Mouse (Mus musculus) midbrain, embryonic 14.5 days (tissue): ENCODE results near the gene Zfp821. TPM values are rescaled to one million over a fixed set of nuclear protein-coding genes. Genes with fewer than 3 reads are reported as not detected.

ENCODE experiments used
- ATAC-seq: fragments of 200-750 bp; cut with Nextera tagmentation; 2 replicates; pipeline ENCODE4 v1.8.0; 2017; ENCODE audit warnings: moderate number of reproducible peaks, moderate library complexity; ENCODE audit not compliant: low FRiP score, low TSS enrichment
- DNase-seq: peaks from one replicate; pipeline ENCODE4 v3.0.0-alpha.2; 2015
- H3K27ac ChIP-seq: fragments of 300-500 bp; sonication (generic); replicated peaks from 2 replicates; pipeline ENCODE4 v1.5.1; 2014; ENCODE audit warnings: mild to moderate bottlenecking, low read depth, low read length, moderate library complexity
- H3K27me3 ChIP-seq: fragments of 300-500 bp; sonication (generic); 2 replicates; pipeline ENCODE4 v1.6.1; 2014; ENCODE audit warnings: low read length, control low read depth, mixed read lengths; ENCODE audit not compliant: control insufficient read depth, insufficient read depth
- H3K36me3 ChIP-seq: fragments of 300-500 bp; sonication (generic); 2 replicates; pipeline ENCODE4 v1.6.1; 2014; ENCODE audit warnings: low read length, control low read depth; ENCODE audit not compliant: control insufficient read depth, insufficient read depth
- H3K4me1 ChIP-seq: fragments of 300-500 bp; sonication (generic); 2 replicates; pipeline ENCODE4 v1.6.1; 2014; ENCODE audit warnings: mild to moderate bottlenecking, antibody characterized with exemption, low read length, control low read depth; ENCODE audit not compliant: control insufficient read depth, insufficient read depth
- H3K4me2 ChIP-seq: fragments of 300-500 bp; sonication (generic); 2 replicates; pipeline ENCODE4 v1.6.1; 2014; ENCODE audit warnings: mild to moderate bottlenecking, low read length, moderate library complexity
- H3K4me3 ChIP-seq: fragments of 300-500 bp; sonication (generic); replicated peaks from 2 replicates; pipeline ENCODE4 v1.5.1; 2014; ENCODE audit warnings: low read depth, low read length
- H3K9ac ChIP-seq: fragments of 300-500 bp; sonication (generic); replicated peaks from 2 replicates; pipeline ENCODE4 v1.6.1; 2014; ENCODE audit warnings: mild to moderate bottlenecking, low read length, moderate library complexity
- H3K9me3 ChIP-seq: fragments of 300-500 bp; sonication (generic); 2 replicates; pipeline ENCODE4 v1.6.1; 2016; ENCODE audit warnings: low read length, control low read depth, mixed read lengths; ENCODE audit not compliant: control insufficient read depth
- WGBS: fragments of 180-500 bp; shearing (Covaris S2); extraction: QIAGEN DNeasy Blood & Tissue Kit; methylation state at CpG from one replicate; pipeline ENCODE4 v1.1.7; 2014; 5-methylcytosine and 5-hydroxymethylcytosine counted together
- polyA plus RNA-seq: library from polyadenylated mRNA; unstranded; fragments of >200 nt; fragmentation: Nextera tagmentation; extraction: Ambion mirVana; gene quantifications from 2 replicates; pipeline ENCODE4 v1.2.1, GENCODE M21; 2014

Gene Zfp821
- 87.5 and 95.2 TPM in 2 replicates for polyA plus RNA-seq

DNA sequence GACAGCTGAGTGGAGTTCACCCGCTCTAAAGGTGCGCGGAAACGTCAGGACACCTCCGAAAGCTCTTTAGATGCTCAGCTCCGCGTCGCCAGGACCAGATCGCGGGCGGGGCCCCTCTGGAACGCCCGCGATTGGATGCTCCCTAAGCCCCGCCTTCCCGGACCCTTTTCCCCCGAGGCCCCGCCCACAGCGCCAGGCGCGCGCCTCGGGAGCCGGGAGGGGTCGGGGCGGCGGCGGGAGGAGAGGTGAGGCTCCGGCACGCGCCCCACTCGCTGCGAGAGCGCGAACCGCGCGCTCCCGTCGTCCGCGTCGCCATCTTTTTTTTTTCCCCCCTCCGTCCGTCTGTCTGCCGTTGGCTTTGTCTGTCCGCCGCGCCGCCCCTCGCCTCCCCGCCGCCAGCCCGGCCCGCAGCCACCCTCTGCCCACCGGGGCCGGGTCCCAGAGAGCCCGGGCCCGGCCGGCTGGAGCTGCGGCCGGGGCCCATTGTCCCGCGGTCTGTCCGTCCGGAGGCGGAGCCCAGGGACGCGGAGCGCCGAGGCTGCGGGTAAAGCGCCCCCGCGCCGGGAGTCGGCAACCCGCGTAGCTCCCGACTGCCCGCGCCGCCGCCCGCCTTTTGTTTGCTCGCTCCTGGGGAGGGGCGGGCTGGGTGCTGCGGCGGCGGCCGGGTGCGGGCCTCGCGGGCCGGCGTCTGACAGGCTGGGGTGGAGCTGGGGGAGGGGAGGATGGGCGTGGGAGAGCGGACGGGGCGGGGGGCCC lies at the start of gene Zfp821:
Zfp821 (plus strand) TSS at position 227 of the 756 bp plus-strand sequence.
- WGBS, result under 1% methylated on average over 85 of the region's 100 CpGs
- H3K27me3 ChIP-seq, result no peaks in the 10 kb centered on the region
- H3K36me3 ChIP-seq, result peaks cover 30% of the 10 kb centered on the region
- ATAC-seq (peak; percentile 86), DNase-seq (peak; percentile 99)
- peak within 1 kb of the TSS; percentile 57 for H3K4me2 ChIP-seq
- H3K9me3 ChIP-seq, result no peaks in the 10 kb centered on the region
- peak within 1 kb of the TSS; percentile 100 for H3K9ac ChIP-seq
- H3K4me3 ChIP-seq, result peak within 1 kb of the TSS; percentile 99
- peaks cover 25% of the 10 kb centered on the region for H3K4me1 ChIP-seq
- peak within 1 kb of the TSS; percentile 97 for H3K27ac ChIP-seq

DNA sequence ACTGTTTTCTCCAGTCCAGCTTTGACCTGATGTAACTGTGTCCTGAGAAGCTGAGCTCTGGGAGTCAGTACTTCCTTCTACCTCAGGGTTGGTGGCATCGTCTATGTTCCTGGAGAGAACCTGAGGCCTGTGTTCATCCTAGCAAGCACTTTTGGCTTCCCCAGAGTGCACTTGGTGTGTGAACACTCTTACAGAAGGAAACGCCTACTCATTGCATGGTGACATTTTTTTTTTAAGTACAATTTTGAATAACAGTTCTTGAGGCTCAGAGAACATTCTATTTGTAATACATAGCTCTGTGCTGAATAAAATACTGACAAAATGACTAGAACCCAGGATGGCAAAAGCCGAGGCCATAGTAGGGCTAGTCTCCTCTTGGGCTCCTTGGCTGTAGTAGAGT lies 48.5 kb upstream of the Zfp821 start:
- Histone ChIP-seq H3K4me1 (no peaks in the 10 kb centered on the region), H3K27ac (no peak overlapping the region), H3K4me2 (no peak overlapping the region), H3K4me3 (no peak overlapping the region), H3K9ac (no peak overlapping the region), H3K27me3 (no peaks in the 10 kb centered on the region), H3K36me3 (no peaks in the 10 kb centered on the region), H3K9me3 (no peaks in the 10 kb centered on the region)
- DNase-seq (no peak), ATAC-seq (no peak)
- 92% methylated on average over 3 of the region's 3 CpGs for WGBS

DNA sequence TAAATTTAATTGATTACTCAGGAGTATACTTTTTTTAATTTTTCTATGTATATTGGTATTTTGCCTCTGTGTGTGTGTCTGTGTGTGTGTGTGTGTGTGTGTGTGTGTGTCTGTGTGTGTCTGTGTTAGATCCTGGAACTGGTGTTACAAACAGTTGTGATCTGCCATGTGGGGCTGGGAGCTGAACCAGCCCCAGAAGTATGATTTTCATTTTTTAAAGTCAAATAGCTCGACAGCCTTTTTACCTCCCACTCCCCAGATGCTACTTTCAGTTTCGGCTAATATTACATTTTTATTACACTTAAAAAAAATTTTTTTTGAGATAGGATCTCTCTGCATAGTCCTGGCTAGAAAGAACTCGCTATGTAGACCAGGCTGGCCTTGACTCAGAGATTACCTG lies 43.0 kb upstream of the Zfp821 start:
- Histone ChIP-seq H3K36me3 (peaks cover 8% of the 10 kb centered on the region), H3K4me1 (no peaks in the 10 kb centered on the region), H3K4me2 (no peak overlapping the region), H3K27ac (no peak overlapping the region), H3K4me3 (no peak overlapping the region), H3K27me3 (no peaks in the 10 kb centered on the region), H3K9me3 (no peaks in the 10 kb centered on the region), H3K9ac (no peak overlapping the region)
- ATAC-seq (no peak), DNase-seq (no peak)
- WGBS, result 86% methylated on average over 3 of the region's 3 CpGs

DNA sequence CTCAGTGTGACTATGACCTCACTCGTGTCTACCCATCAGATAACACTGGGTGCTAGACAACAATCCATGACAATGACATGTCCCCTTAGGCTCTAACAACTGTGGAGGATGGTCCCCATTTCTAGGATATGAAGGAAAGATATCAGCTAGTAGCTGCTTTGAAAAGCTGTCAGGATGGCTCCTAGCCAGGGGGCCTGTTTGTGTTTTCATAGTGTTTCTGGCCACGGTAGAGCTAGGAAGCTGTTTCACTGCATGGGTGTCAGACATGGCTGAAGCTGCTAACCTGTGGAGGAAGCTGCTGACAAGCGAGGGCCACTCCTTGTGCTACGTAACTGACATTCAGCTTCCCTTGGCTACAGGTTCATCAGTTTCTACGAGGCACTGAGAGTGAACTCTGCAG lies 38.7 kb upstream of the Zfp821 start:
- peaks cover 41% of the 10 kb centered on the region for H3K36me3 ChIP-seq
- H3K9me3 ChIP-seq, result no peaks in the 10 kb centered on the region
- no peaks in the 10 kb centered on the region for H3K4me1 ChIP-seq
- no peak overlapping the region for H3K9ac ChIP-seq
- no peak for DNase-seq
- H3K27me3 ChIP-seq, result no peaks in the 10 kb centered on the region
- no peak overlapping the region for H3K4me2 ChIP-seq
- no peak overlapping the region for H3K4me3 ChIP-seq
- no peak overlapping the region for H3K27ac ChIP-seq
- WGBS, result 88% methylated on average over 5 of the region's 5 CpGs
- ATAC-seq, result no peak

DNA sequence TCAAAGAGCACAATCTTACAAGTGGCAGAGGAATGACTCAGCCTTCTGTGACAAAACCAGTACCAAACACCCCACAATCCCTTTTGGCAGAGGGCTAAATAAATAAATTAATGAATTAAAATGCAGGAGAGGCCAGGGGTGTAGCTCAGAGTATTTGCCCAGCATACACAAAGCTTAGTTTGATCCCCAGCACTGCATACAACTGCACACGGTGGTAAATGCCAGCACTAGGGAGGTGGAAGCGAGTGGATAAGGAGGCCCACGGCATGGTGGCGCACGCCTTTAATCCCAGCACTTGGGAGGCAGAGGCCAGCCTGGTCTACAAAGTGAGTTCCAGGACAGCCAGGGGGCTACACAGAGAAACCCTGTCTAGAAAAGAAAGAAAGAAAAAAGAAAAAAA lies 32.7 kb upstream of the Zfp821 start:
- Histone ChIP-seq H3K9ac (no peak overlapping the region), H3K9me3 (no peaks in the 10 kb centered on the region), H3K27ac (no peak overlapping the region), H3K27me3 (no peaks in the 10 kb centered on the region), H3K36me3 (peaks cover 90% of the 10 kb centered on the region), H3K4me2 (no peak overlapping the region), H3K4me3 (no peak overlapping the region), H3K4me1 (no peaks in the 10 kb centered on the region)
- DNase-seq (no peak), ATAC-seq (no peak)
- WGBS, result 88% methylated on average over 5 of the region's 5 CpGs

DNA sequence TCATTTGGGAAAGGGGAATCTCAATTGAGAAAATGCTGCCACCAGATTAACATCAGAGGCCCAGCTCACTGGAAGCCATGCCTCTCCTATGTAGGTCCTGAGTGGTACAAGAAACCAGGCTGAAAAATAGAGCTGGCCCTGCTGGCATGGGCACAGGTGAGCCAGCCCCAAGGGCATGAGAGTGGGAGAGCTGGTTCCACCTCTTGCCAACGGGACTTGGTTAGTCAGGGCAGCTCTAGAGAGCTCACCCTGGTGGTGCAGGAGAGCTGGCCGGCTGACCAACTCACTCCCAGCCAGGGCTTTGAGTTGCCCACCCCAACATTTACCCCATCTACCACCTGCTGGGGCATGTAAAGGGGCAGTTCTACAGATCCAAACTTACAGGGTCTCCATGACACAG lies 31.8 kb upstream of the Zfp821 start:
- Histone ChIP-seq H3K9me3 (no peaks in the 10 kb centered on the region), H3K4me3 (no peak overlapping the region), H3K27ac (no peak overlapping the region), H3K9ac (no peak overlapping the region), H3K27me3 (no peaks in the 10 kb centered on the region), H3K4me1 (no peaks in the 10 kb centered on the region), H3K4me2 (no peak overlapping the region), H3K36me3 (peaks cover 94% of the 10 kb centered on the region)
- DNase-seq (no peak), ATAC-seq (no peak)
- 96% methylated on average over 2 of the region's 2 CpGs for WGBS

DNA sequence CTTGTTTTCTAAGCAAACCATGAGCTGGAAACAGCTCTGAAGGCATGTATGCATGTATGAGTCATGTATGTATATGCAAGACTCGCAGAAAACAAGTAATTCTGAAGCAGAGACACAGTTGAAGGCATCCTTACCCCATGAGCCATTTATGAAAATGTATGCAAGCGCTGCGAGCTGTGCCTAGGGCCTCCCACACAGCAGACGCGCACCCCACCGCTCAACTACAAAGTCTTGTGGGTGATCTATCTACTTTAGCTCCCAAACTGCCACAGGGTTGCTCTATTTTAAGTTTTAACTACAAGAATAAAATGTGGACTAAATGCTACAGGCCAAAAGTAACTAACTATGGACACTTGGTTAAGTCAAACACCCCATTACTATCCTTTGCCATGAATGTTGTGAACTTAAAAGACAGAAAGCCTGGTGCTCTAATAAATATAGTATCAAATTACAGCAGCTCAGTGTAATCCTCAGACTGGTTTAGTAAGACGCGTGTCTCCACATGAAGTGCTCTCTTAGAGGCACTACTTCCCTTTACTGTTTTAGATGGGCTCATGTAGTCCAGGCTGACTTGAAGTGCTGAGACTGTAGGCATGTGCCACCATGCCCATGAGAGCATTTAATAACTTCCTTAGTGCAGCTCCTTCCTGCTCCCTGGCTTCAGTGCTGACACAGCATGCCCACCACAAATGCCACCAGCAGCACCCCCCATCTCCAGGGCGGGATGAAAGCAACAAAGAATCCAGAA lies 29.3 kb upstream of the Zfp821 start:
- Histone ChIP-seq H3K4me2 (no peak overlapping the region), H3K4me1 (no peaks in the 10 kb centered on the region), H3K27ac (no peak overlapping the region), H3K4me3 (no peak overlapping the region), H3K27me3 (no peaks in the 10 kb centered on the region), H3K36me3 (peaks cover 96% of the 10 kb centered on the region), H3K9me3 (no peaks in the 10 kb centered on the region), H3K9ac (no peak overlapping the region)
- no peak for ATAC-seq
- no peak for DNase-seq
- WGBS, result 94% methylated on average over 9 of the region's 9 CpGs

DNA sequence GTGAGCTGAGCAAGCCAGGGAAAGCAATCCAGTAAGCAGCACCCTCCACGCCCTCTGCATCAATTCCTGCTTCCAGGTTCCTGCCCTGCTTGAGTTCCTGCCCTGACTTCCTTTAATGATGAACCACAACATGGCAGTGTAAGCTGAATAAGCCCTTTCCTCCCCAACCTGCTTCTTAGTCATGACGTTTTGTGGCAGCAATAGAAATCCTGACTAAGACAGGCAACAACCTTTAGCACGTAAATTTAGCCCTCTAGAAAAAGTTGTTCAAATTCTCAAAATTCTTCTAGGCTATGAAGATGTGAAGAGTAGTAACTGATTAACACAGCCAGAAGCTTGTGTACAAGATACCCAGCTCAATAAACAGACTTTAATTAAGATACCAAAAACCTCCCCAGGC lies 23.8 kb upstream of the Zfp821 start:
- no peak overlapping the region for H3K9ac ChIP-seq
- H3K9me3 ChIP-seq, result no peaks in the 10 kb centered on the region
- 90% methylated on average over 3 of the region's 3 CpGs for WGBS
- ATAC-seq, result no peak
- peaks cover 64% of the 10 kb centered on the region for H3K36me3 ChIP-seq
- no peak overlapping the region for H3K27ac ChIP-seq
- H3K27me3 ChIP-seq, result no peaks in the 10 kb centered on the region
- no peaks in the 10 kb centered on the region for H3K4me1 ChIP-seq
- no peak for DNase-seq
- H3K4me3 ChIP-seq, result no peak overlapping the region
- H3K4me2 ChIP-seq, result no peak overlapping the region

DNA sequence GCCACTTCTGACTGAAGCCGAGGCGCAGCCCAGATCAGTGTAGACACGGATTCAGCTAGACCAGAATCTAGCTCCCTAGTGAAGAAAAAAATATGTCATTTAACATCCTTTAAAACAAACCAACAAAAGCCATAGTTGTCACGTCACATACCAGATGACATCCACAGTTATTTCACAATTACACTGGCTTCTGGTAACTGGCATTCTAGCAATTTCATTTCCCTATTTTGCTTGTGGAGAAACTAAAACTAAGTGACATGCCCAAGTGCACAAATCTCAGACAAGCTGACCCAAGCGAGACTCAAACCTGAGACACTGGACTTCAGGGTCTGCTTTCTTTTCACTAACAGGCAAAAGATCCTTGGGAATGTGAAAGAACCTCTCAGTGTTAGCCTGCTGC lies 23.2 kb upstream of the Zfp821 start:
- no peak for ATAC-seq
- Histone ChIP-seq H3K4me3 (no peak overlapping the region), H3K9ac (no peak overlapping the region), H3K4me1 (no peaks in the 10 kb centered on the region), H3K27me3 (no peaks in the 10 kb centered on the region), H3K4me2 (no peak overlapping the region), H3K27ac (no peak overlapping the region), H3K9me3 (no peaks in the 10 kb centered on the region), H3K36me3 (peaks cover 58% of the 10 kb centered on the region)
- 95% methylated on average over 5 of the region's 5 CpGs for WGBS
- no peak for DNase-seq
